Mouse (Mus musculus) midbrain, embryonic 14.5 days (tissue): ENCODE measurements at regions not wholly inside any gene's neighbourhood (a gene's known extent, or its start where the extent isn't known, plus 50 kb on each side); places are given as distances from the start of the nearest gene placed in this dataset.
A peak's percentile ranks its signal among the peaks of the same experiment; 100 is the strongest.

Experiments used
- ATAC-seq: fragments of 200-750 bp; cut with Nextera tagmentation; 2 replicates; pipeline ENCODE4 v1.8.0; 2017; ENCODE audit warnings: moderate number of reproducible peaks, moderate library complexity; ENCODE audit not compliant: low FRiP score, low TSS enrichment
- DNase-seq: peaks from one replicate; pipeline ENCODE4 v3.0.0-alpha.2; 2015
- H3K27ac ChIP-seq: fragments of 300-500 bp; sonication (generic); replicated peaks from 2 replicates; pipeline ENCODE4 v1.5.1; 2014; ENCODE audit warnings: mild to moderate bottlenecking, low read depth, low read length, moderate library complexity
- H3K27me3 ChIP-seq: fragments of 300-500 bp; sonication (generic); 2 replicates; pipeline ENCODE4 v1.6.1; 2014; ENCODE audit warnings: low read length, control low read depth, mixed read lengths; ENCODE audit not compliant: control insufficient read depth, insufficient read depth
- H3K36me3 ChIP-seq: fragments of 300-500 bp; sonication (generic); 2 replicates; pipeline ENCODE4 v1.6.1; 2014; ENCODE audit warnings: low read length, control low read depth; ENCODE audit not compliant: control insufficient read depth, insufficient read depth
- H3K4me1 ChIP-seq: fragments of 300-500 bp; sonication (generic); 2 replicates; pipeline ENCODE4 v1.6.1; 2014; ENCODE audit warnings: mild to moderate bottlenecking, antibody characterized with exemption, low read length, control low read depth; ENCODE audit not compliant: control insufficient read depth, insufficient read depth
- H3K4me2 ChIP-seq: fragments of 300-500 bp; sonication (generic); 2 replicates; pipeline ENCODE4 v1.6.1; 2014; ENCODE audit warnings: mild to moderate bottlenecking, low read length, moderate library complexity
- H3K4me3 ChIP-seq: fragments of 300-500 bp; sonication (generic); replicated peaks from 2 replicates; pipeline ENCODE4 v1.5.1; 2014; ENCODE audit warnings: low read depth, low read length
- H3K9ac ChIP-seq: fragments of 300-500 bp; sonication (generic); replicated peaks from 2 replicates; pipeline ENCODE4 v1.6.1; 2014; ENCODE audit warnings: mild to moderate bottlenecking, low read length, moderate library complexity
- H3K9me3 ChIP-seq: fragments of 300-500 bp; sonication (generic); 2 replicates; pipeline ENCODE4 v1.6.1; 2016; ENCODE audit warnings: low read length, control low read depth, mixed read lengths; ENCODE audit not compliant: control insufficient read depth
- WGBS: fragments of 180-500 bp; shearing (Covaris S2); extraction: QIAGEN DNeasy Blood & Tissue Kit; methylation state at CpG from one replicate; pipeline ENCODE4 v1.1.7; 2014; 5-methylcytosine and 5-hydroxymethylcytosine counted together

DNA sequence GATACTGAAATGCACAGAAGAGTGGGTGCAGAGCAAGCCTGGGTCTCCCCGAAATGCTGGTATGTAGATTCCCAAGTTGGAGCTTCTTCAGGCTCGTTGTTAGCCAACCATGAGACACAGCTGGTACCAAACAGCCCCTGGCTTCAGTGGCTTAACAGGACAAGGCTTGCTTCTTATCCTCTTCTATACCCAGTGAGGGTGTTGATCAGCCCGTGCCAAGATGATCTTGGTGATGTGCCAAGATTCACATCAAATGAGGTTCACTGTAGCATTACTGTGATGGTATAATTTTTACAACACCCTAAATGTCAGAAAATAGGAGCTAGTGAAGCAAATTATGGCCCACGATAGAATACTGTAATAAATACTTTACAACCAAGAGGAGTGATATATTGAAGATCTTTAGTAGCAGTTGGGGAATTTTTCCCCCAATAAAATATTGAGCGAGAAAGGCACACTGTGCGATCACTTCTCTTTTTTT is 152.5 kb downstream of the Syk start:
- H3K27me3 ChIP-seq: no peaks in the 10 kb centered on the region
- ATAC-seq (no peak), DNase-seq (peak; percentile 41)
- WGBS: 80% methylated on average over 6 of the region's 6 CpGs
- H3K27ac ChIP-seq: no peak overlapping the region
- H3K4me1 ChIP-seq: no peaks in the 10 kb centered on the region
- no peak overlapping the region for H3K4me2 ChIP-seq
- H3K9ac ChIP-seq: no peak overlapping the region
- no peaks in the 10 kb centered on the region for H3K36me3 ChIP-seq
- no peaks in the 10 kb centered on the region for H3K9me3 ChIP-seq
- H3K4me3 ChIP-seq: no peak overlapping the region

DNA sequence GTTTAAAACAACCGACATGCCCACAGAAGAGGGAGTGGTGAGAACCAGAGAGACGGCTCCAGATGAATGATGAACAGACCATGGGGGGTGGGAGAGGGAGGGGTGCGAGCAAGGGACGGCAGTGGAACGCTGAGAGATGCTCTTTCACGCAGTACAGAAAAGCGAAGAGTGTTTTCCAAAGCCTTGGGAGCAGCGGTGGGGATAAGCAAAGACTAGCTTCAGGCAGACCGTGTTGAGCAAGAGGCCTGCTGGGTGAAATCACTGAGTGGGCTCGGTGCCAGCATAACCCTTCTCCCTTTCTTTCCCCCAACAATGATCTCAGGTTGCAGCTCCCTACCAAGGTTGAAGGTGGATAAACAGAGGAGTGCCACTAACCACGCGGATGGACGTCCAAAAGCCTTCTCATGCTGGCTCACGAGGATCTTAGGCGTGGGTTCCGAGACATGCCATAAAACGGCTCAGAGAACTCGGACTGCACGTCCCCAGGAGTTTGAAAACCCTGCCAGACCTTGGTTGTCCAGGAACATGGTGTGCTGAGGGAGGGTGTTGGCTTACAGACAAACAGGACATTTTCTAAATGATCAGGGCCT is 153.1 kb downstream of the Syk start:
- DNase-seq (peak; percentile 31), ATAC-seq (no peak)
- H3K9me3 ChIP-seq: no peaks in the 10 kb centered on the region
- no peaks in the 10 kb centered on the region for H3K4me1 ChIP-seq
- H3K4me2 ChIP-seq: no peak overlapping the region
- H3K9ac ChIP-seq: no peak overlapping the region
- WGBS: 62% methylated on average over 19 of the region's 19 CpGs
- no peak overlapping the region for H3K4me3 ChIP-seq
- H3K27me3 ChIP-seq: no peaks in the 10 kb centered on the region
- no peaks in the 10 kb centered on the region for H3K36me3 ChIP-seq
- no peak overlapping the region for H3K27ac ChIP-seq

DNA sequence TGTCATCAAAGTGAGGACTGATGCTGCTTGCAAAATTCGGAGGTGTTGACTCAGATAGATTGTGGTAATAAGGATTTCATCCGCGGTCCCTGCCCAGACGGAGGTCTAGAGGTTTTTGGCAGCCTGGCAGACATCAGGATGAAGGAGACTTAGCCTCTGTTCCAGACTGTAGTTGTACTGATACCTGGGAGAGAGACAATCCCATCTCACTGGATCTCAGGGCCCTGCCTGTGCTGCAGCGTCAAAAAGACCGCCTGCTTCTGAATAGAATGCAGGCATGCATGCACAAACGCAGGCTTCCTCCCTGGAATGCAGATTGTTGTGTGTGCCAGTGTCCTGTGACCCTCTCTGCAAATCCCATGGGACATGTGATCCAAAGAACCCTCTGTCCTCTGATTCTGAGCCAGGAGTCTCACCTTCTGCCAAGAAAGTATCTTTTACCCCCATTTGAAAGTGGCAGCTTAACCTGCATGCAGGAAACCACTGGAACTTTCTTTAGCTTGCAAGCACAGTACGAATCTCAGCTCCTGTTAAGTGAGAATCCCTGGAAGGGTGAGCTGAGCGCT is 155.2 kb downstream of the Syk start:
- Histone ChIP-seq H3K4me3 (no peak overlapping the region), H3K9me3 (no peaks in the 10 kb centered on the region), H3K27me3 (no peaks in the 10 kb centered on the region), H3K4me1 (no peaks in the 10 kb centered on the region), H3K9ac (no peak overlapping the region), H3K4me2 (no peak overlapping the region), H3K36me3 (no peaks in the 10 kb centered on the region), H3K27ac (no peak overlapping the region)
- ATAC-seq: no peak
- peak; percentile 7 for DNase-seq
- 61% methylated on average over 9 of the region's 9 CpGs for WGBS

DNA sequence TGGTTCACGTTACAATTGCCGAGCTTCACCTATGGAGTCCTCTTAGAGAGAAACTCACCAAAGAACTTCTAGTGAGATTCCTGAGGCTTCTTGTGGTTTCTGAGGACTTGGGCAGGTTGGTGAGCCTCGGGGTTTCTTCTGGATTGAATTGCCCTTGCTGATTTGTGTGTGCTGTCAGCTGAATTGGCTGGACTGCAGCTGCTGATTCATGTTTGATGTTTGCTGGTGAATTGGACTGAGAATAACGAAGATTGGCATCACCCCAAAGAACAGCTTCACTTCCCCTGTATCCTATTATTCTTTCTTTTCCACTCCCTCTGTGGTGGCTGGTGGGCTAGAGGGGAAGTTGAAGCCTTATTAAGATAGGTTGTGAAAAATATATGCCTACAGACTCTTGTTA is 158.4 kb downstream of the Syk start:
- WGBS: 85% methylated on average over 4 of the region's 4 CpGs
- no peak overlapping the region for H3K4me3 ChIP-seq
- no peak for ATAC-seq

DNA sequence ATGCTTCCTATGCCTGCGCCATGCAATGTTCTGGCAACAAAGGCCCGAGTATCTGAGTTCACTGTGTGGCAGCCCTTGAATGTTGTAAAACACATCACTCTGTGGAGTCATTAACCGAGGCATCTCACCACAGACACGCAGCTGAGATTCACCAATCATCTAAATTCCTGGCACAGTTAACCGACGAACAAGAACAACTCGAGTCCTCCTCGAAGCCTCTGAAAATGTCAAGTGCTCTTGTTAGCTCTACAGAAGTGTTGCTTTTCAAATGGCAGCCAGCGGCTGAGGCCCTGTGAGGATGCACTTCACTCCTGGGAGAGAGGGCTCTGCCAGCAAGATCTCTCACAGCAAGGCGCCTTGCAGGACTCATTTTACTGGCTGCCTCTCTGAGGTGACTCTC is 173.0 kb downstream of the Syk start:
- H3K4me1 ChIP-seq: no peaks in the 10 kb centered on the region

More for the DNA sequence above, 158.4 kb downstream of the Syk start:
- Histone ChIP-seq H3K4me2 (no peak overlapping the region), H3K9me3 (no peaks in the 10 kb centered on the region), H3K9ac (no peak overlapping the region), H3K36me3 (no peaks in the 10 kb centered on the region), H3K4me1 (no peaks in the 10 kb centered on the region), H3K27ac (no peak overlapping the region), H3K27me3 (no peaks in the 10 kb centered on the region)
- DNase-seq: no peak

DNA sequence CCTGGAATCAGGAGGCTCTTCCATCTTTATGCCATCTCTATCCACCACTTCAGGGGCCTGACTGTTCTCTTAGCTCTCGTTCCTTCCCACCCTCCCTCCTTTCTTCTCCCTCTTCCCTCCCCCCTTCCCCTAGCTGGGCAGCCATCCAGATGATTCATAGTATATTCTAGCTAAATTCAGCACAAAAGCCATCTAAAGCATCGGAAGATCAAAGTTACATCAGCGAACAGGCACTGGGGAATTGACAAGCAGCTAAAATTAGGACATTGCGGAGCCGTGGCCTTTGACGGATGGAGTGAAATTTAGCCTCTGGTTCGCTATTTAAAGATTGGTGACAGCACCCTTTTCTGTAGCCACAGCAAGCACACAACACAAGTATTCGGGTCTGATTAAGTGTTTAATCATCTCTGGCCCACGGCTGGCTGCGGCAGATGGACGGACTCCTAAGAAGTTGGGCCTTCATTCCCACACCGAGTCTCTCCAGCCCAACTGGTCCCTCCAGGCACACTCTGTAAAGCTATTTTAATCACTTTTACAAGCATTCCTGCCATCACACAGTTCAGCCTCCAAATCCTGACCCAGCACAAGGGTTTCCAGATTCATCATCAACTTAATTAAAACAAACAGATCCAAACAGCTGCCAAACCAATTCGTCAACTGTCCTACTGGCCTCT is 163.8 kb downstream of the Auh start:
- peak overlapping the region; percentile 21 for H3K4me2 ChIP-seq
- peak; percentile 77 for DNase-seq
- no peak overlapping the region; the same call in 1 of the 2 replicates for H3K9ac ChIP-seq
- H3K4me3 ChIP-seq: no peak overlapping the region
- H3K9me3 ChIP-seq: no peaks in the 10 kb centered on the region
- peaks cover 15% of the 10 kb centered on the region for H3K4me1 ChIP-seq
- 0 out of 2 replicates have a peak overlapping the region, but pooled peaks have one; percentile 20 for H3K27ac ChIP-seq
- ATAC-seq: no peak
- no peaks in the 10 kb centered on the region for H3K36me3 ChIP-seq
- H3K27me3 ChIP-seq: no peaks in the 10 kb centered on the region
- 29% methylated on average over 13 of the region's 13 CpGs for WGBS

More for the DNA sequence above, 173.0 kb downstream of the Syk start:
- ATAC-seq (no peak), DNase-seq (peak; percentile 47)
- no peaks in the 10 kb centered on the region for H3K27me3 ChIP-seq
- 0 out of 2 replicates have a peak overlapping the region, but pooled peaks have one; percentile 13 for H3K27ac ChIP-seq
- H3K36me3 ChIP-seq: no peaks in the 10 kb centered on the region
- no peak overlapping the region for H3K4me3 ChIP-seq
- 70% methylated on average over 10 of the region's 10 CpGs for WGBS
- no peaks in the 10 kb centered on the region for H3K9me3 ChIP-seq
- H3K9ac ChIP-seq: no peak overlapping the region
- no peak overlapping the region for H3K4me2 ChIP-seq

DNA sequence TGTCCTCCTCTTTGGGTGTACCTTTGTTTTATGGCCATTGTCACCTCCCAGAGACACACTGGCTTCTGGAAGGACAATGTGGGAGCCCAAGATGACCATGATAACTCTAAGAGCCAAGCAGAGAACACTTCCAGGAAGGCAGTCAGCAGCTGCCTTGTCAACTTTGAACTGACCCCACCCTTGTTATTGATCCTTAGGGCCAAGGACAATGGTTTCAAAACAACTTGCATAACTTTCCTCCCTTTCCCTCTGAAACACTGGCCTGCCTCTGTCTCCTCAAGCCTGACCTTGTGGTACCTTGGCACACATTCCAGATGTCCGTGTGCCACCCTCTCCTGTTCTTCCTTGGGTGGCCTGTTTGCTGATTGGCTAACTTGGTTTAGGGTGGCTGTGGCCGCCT is 163.2 kb downstream of the Auh start:
- no peaks in the 10 kb centered on the region for H3K27me3 ChIP-seq
- H3K4me2 ChIP-seq: no peak overlapping the region
- peaks cover 15% of the 10 kb centered on the region for H3K4me1 ChIP-seq
- H3K36me3 ChIP-seq: no peaks in the 10 kb centered on the region
- H3K9me3 ChIP-seq: no peaks in the 10 kb centered on the region
- DNase-seq (no peak), ATAC-seq (no peak)
- no peak overlapping the region for H3K4me3 ChIP-seq
- 85% methylated on average over 2 of the region's 2 CpGs for WGBS
- no peak overlapping the region for H3K27ac ChIP-seq
- H3K9ac ChIP-seq: no peak overlapping the region

DNA sequence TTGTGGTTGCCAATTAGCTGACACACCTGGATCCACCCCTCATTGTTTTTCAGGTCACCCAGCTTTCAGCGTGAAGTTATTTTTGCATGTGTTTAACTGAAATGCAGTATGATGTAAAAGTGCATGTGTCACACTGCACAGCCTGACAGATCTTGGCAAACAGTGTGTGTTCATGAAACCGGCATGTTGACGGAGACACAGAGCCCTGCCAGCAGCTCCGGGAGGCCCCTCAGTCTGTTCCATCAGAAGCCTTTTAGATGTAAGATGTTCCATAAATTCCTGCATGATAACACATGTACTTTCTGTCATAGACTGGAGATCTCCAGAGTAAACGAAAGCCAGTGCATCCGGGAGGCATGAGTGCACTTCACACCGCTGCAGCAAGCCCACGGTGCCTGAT is 159.5 kb downstream of the Auh start:
- Histone ChIP-seq H3K9ac (no peak overlapping the region), H3K9me3 (no peaks in the 10 kb centered on the region), H3K4me1 (peaks cover 11% of the 10 kb centered on the region), H3K27ac (no peak overlapping the region), H3K4me2 (no peak overlapping the region), H3K4me3 (no peak overlapping the region), H3K36me3 (no peaks in the 10 kb centered on the region), H3K27me3 (no peaks in the 10 kb centered on the region)
- ATAC-seq: no peak
- DNase-seq: no peak
- 96% methylated on average over 8 of the region's 8 CpGs for WGBS

DNA sequence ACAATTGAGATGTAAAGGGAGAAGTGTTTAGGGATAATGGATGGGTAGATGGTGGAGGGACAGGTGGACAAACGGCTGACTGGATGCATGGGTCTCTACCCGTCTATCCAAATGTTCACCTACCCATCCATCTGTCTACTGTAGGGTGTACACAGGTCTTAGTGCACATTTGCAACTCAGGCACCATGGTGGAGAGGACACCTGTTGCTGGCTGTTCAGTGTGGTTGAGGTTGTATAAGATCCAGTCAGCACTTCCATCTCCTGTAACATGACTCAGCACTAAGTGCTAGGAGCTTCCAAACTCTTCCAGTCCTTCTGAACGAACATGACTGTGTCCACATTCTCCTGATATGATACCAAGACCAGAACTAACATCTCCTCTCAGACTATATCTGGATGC is 158.0 kb downstream of the Auh start:
- no peak overlapping the region for H3K4me2 ChIP-seq
- H3K9ac ChIP-seq: no peak overlapping the region
- H3K27me3 ChIP-seq: no peaks in the 10 kb centered on the region
- DNase-seq (no peak), ATAC-seq (no peak)
- WGBS: 95% methylated on average over 3 of the region's 3 CpGs
- no peaks in the 10 kb centered on the region for H3K36me3 ChIP-seq
- no peaks in the 10 kb centered on the region for H3K4me1 ChIP-seq
- H3K9me3 ChIP-seq: no peaks in the 10 kb centered on the region
- no peak overlapping the region for H3K4me3 ChIP-seq
- no peak overlapping the region for H3K27ac ChIP-seq
